Mouse (Mus musculus) cortical plate, adult 2 months (tissue): ENCODE data around the gene Zmym1.

ENCODE experiments used
- CTCF ChIP-seq: fragments of 200-500 bp; IDR thresholded peaks from 2 replicates; pipeline ENCODE4 v1.5.1; 2011; ENCODE audit warnings: mild to moderate bottlenecking, control low read depth, low read length; ENCODE audit not compliant: insufficient read depth; ENCODE audit errors: extremely low read depth
- POLR2A ChIP-seq: fragments of 200-500 bp; IDR thresholded peaks from 2 replicates; pipeline ENCODE4 v1.6.1; 2011; ENCODE audit warnings: mild to moderate bottlenecking, low read length, control low read depth; ENCODE audit not compliant: insufficient read depth; ENCODE audit errors: extremely low read depth

DNA sequence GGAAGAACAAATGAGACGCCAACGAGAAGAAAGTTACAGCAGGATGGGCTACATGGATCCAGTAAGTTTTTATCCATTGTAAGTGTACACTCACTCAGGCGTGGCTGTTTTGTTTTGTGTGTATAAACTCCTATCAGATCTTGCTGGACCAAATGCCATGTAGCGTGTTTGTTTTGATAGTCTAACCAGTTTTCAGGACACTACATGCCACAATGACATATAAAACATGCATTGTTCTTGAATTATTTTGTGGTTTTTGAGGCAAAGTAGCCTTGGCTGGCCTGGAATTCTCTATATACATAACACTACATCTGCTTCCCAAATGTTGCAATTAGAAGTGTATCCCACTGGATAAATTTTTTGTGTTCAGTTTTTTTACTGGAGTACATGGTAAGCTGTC, 34.1 kb downstream of the Zmym1 start:
- TF ChIP-seq CTCF = no peak
- no peak for TF ChIP-seq POLR2A
